7 mouse cellular contexts compared by ENCODE assay signal in the genomic region with DNA sequence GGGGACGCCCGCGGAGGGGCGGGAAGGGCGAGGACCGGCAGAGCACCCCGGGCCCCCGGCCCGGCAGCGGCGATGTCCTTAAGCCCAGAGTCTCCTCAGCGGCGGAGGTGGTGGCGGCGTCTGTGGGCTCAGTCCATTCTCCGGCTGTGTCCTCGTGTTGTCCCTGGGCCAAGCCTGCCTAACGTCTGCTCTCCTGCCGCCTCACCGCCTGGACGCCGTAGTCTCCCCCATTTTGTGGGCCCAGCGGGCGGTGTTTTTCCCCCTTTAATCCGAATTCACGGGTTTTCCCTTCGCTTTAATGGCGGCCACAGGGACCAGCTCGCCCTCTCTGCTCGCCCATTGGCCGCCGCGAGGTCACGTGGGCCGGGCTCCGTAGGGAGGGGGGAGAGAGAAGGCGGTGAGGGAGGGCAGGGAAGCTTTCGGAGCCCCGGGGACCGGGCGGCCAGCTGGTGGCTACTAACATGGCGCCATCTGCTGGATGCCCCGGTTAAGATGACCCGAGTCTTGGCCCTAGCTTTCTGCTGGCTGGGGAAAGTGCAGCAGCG. TPM values are rescaled to one million over a fixed set of nuclear protein-coding genes. Genes with fewer than 3 reads are reported as not detected.
DNase-seq lines count a peak whose midpoint lies in the region; ATAC-seq lines count a peak whose summit lies in the region.

No protein-coding gene starts in this region.

- peaks cover 22% of the 10 kb centered on the region for H3K36me3 ChIP-seq in embryonic facial prominence, embryonic 10.5 days (replicated peaks)
- H3K36me3 ChIP-seq in limb, embryonic 11.5 days (ENCODE audit: control insufficient read depth, insufficient read depth, low read length) = peaks cover 2% of the 10 kb centered on the region; the same call in 1 of the 2 replicates
- H3K36me3 ChIP-seq in midbrain, embryonic 14.5 days (ENCODE audit: control insufficient read depth, insufficient read depth, low read length) = peaks cover 17% of the 10 kb centered on the region; the same call in 1 of the 2 replicates

- ATAC-seq in limb, embryonic 11.5 days (ENCODE audit: insufficient number of reproducible peaks, low FRiP score, low TSS enrichment, low read depth) = peak; percentile 96
- peak; percentile 96 for ATAC-seq in midbrain, embryonic 14.5 days (ENCODE audit: low FRiP score, low TSS enrichment)

- H3K9me3 ChIP-seq in embryonic facial prominence, embryonic 10.5 days = no peaks in the 10 kb centered on the region
- H3K9me3 ChIP-seq in limb, embryonic 11.5 days (ENCODE audit: control insufficient read depth, low read length) = no peaks in the 10 kb centered on the region
- no peaks in the 10 kb centered on the region for H3K9me3 ChIP-seq in midbrain, embryonic 14.5 days (ENCODE audit: control insufficient read depth, low read length)

- peak overlapping the region; percentile 98 for H3K27ac ChIP-seq in embryonic facial prominence, embryonic 10.5 days (replicated peaks)
- H3K27ac ChIP-seq in limb, embryonic 11.5 days (replicated peaks; ENCODE audit: low read depth, low read length) = peak overlapping the region; percentile 98
- H3K27ac ChIP-seq in midbrain, embryonic 14.5 days (replicated peaks; ENCODE audit: low read depth, low read length) = peak overlapping the region; percentile 98

- H3K4me2 ChIP-seq in limb, embryonic 11.5 days (ENCODE audit: low read depth, severe bottlenecking) = peak overlapping the region; percentile 76; the same call in 1 of the 2 replicates
- H3K4me2 ChIP-seq in midbrain, embryonic 14.5 days (ENCODE audit: low read length) = peak overlapping the region; percentile 86

- H3K4me3 ChIP-seq in embryonic facial prominence, embryonic 10.5 days = peak overlapping the region; percentile 98
- peak overlapping the region; percentile 88 for H3K4me3 ChIP-seq in limb, embryonic 11.5 days (ENCODE audit: low read depth, low read length)
- peak overlapping the region; percentile 79 for H3K4me3 ChIP-seq in midbrain, embryonic 14.5 days (replicated peaks; ENCODE audit: low read depth, low read length)

- H3K9ac ChIP-seq in limb, embryonic 11.5 days (ENCODE audit: low read length) = peak overlapping the region; percentile 98
- H3K9ac ChIP-seq in midbrain, embryonic 14.5 days (replicated peaks; ENCODE audit: low read length) = peak overlapping the region; percentile 94

- peaks cover 23% of the 10 kb centered on the region for H3K4me1 ChIP-seq in embryonic facial prominence, embryonic 10.5 days
- H3K4me1 ChIP-seq in limb, embryonic 11.5 days (ENCODE audit: control insufficient read depth, insufficient read depth, low read length) = no peaks in the 10 kb centered on the region
- peaks cover 23% of the 10 kb centered on the region for H3K4me1 ChIP-seq in midbrain, embryonic 14.5 days (ENCODE audit: control insufficient read depth, insufficient read depth, low read length)

- DNase-seq in adrenal gland, postnatal 10 days = peak; percentile 99
- DNase-seq in embryonic facial prominence, embryonic 10.5 days (ENCODE audit: low spot score) = peak; percentile 100
- peak; percentile 100 for DNase-seq in heart, adult 11 months
- DNase-seq in kidney, adult 18-20 months = peak; percentile 99
- DNase-seq in limb, embryonic 11.5 days (ENCODE audit: low spot score) = peak; percentile 99
- peak; percentile 98 for DNase-seq in midbrain, embryonic 14.5 days
- peak; percentile 99 for DNase-seq in spleen, adult 18-20 months

- H3K27me3 ChIP-seq in embryonic facial prominence, embryonic 10.5 days (replicated peaks; ENCODE audit: low read depth, poor library complexity, severe bottlenecking) = no peaks in the 10 kb centered on the region
- H3K27me3 ChIP-seq in limb, embryonic 11.5 days (ENCODE audit: control insufficient read depth, insufficient read depth, low read length) = no peaks in the 10 kb centered on the region
- H3K27me3 ChIP-seq in midbrain, embryonic 14.5 days (ENCODE audit: control insufficient read depth, insufficient read depth, low read length) = no peaks in the 10 kb centered on the region

- under 1% methylated on average over 45 of the region's 45 CpGs for WGBS in embryonic facial prominence, embryonic 10.5 days
- WGBS in limb, embryonic 11.5 days = under 1% methylated on average over 45 of the region's 45 CpGs
- under 1% methylated on average over 44 of the region's 45 CpGs for WGBS in midbrain, embryonic 14.5 days

RNA-seq across cellular contexts. Expression of a gene that starts 0.7 kb away (rescaled TPM):
- 10 to 100 TPM; 49.4 to 55.0 TPM for total RNA-seq in adrenal gland, postnatal 10 days (2021)
- polyA plus RNA-seq in embryonic facial prominence, embryonic 10.5 days (2016; fragmentation: Nextera tagmentation; extraction: Ambion mirVana) = 7.2 and 9.3 TPM in 2 replicates
- 13.0 and 14.9 TPM in 2 replicates for polyA plus RNA-seq in limb, embryonic 11.5 days (2014; fragmentation: Nextera tagmentation; extraction: Ambion mirVana)
- 15.1 and 15.2 TPM in 2 replicates for polyA plus RNA-seq in midbrain, embryonic 14.5 days (2014; fragmentation: Nextera tagmentation; extraction: Ambion mirVana)

Comparison
In these comparisons a context has a peak if more than half of its experiments do, and no peak if none do; other contexts are left out.
1. Peak in every context shown above with its lines: DNase-seq, ATAC-seq, H3K4me3 ChIP-seq and H3K27ac ChIP-seq.